Mouse (Mus musculus): ENCODE data around the gene Rnf144b. TPM values are rescaled to one million over a fixed set of nuclear protein-coding genes. Genes with fewer than 3 reads are reported as not detected.

Gene Rnf144b
- polyA plus RNA-seq, 1 experiment from 2014 or later: 2.5 TPM

- no peak for ATAC-seq (ENCODE audit: low read depth)
- no peak overlapping the region for H3K9ac ChIP-seq (ENCODE audit: low read depth, low read length)
- no peak overlapping the region for H3K27ac ChIP-seq (ENCODE audit: low read length)
- H3K36me3 ChIP-seq (ENCODE audit: control insufficient read depth, insufficient read depth): no peaks in the 10 kb centered on the region
- H3K9me3 ChIP-seq (replicated peaks; ENCODE audit: control insufficient read depth, low read length): no peaks in the 10 kb centered on the region
- 32% methylated on average over 5 of the region's 5 CpGs for WGBS (ENCODE audit: insufficient replicate concordance)
- H3K4me1 ChIP-seq (ENCODE audit: control insufficient read depth, low read depth, low read length): no peaks in the 10 kb centered on the region
- H3K4me2 ChIP-seq (ENCODE audit: low read depth, low read length): no peak overlapping the region
- H3K27me3 ChIP-seq (ENCODE audit: control insufficient read depth, insufficient read depth, low read depth, low read length): no peaks in the 10 kb centered on the region
- no peak overlapping the region for H3K4me3 ChIP-seq (ENCODE audit: low read depth, low read length)
Observed at GRCm38 (mm10) chr13:47277824-47278290, 155.4 kb downstream of the Rnf144b start.

GRCm38 (mm10) chr13:47282221-47282620, 159.8 kb downstream of the Rnf144b start:
- no peaks in the 10 kb centered on the region for H3K27me3 ChIP-seq (ENCODE audit: control insufficient read depth, insufficient read depth, low read depth, low read length)
- H3K4me1 ChIP-seq (ENCODE audit: control insufficient read depth, low read depth, low read length): no peaks in the 10 kb centered on the region
- 50% methylated on average over 3 of the region's 3 CpGs for WGBS (ENCODE audit: insufficient replicate concordance)
- no peaks in the 10 kb centered on the region for H3K9me3 ChIP-seq (replicated peaks; ENCODE audit: control insufficient read depth, low read length)
- no peak overlapping the region for H3K4me2 ChIP-seq (ENCODE audit: low read depth, low read length)
- no peak for ATAC-seq (ENCODE audit: low read depth)
- no peak overlapping the region for H3K9ac ChIP-seq (ENCODE audit: low read depth, low read length)
- no peak overlapping the region for H3K4me3 ChIP-seq (ENCODE audit: low read depth, low read length)
- H3K27ac ChIP-seq (ENCODE audit: low read length): no peak overlapping the region
- H3K36me3 ChIP-seq (ENCODE audit: control insufficient read depth, insufficient read depth): no peaks in the 10 kb centered on the region

- Histone ChIP-seq H3K4me3 (ENCODE audit: low read depth, low read length) (no peak overlapping the region), H3K4me2 (ENCODE audit: low read depth, low read length) (no peak overlapping the region), H3K27ac (ENCODE audit: low read length) (no peak overlapping the region), H3K9me3 (replicated peaks; ENCODE audit: control insufficient read depth, low read length) (no peaks in the 10 kb centered on the region), H3K36me3 (ENCODE audit: control insufficient read depth, insufficient read depth) (no peaks in the 10 kb centered on the region), H3K9ac (ENCODE audit: low read depth, low read length) (no peak overlapping the region), H3K27me3 (ENCODE audit: control insufficient read depth, insufficient read depth, low read depth, low read length) (no peaks in the 10 kb centered on the region), H3K4me1 (ENCODE audit: control insufficient read depth, low read depth, low read length) (no peaks in the 10 kb centered on the region)
- ATAC-seq (ENCODE audit: low read depth): no peak
- 46% methylated on average over 4 of the region's 4 CpGs for WGBS (ENCODE audit: insufficient replicate concordance)
Observed at GRCm38 (mm10) chr13:47288449-47288848, 166.0 kb downstream of the Rnf144b start.

GRCm38 (mm10) chr13:47296465-47296864, 174.0 kb downstream of the Rnf144b start:
- Histone ChIP-seq H3K36me3 (ENCODE audit: control insufficient read depth, insufficient read depth) (no peaks in the 10 kb centered on the region), H3K4me3 (ENCODE audit: low read depth, low read length) (no peak overlapping the region), H3K9me3 (replicated peaks; ENCODE audit: control insufficient read depth, low read length) (no peaks in the 10 kb centered on the region), H3K27me3 (ENCODE audit: control insufficient read depth, insufficient read depth, low read depth, low read length) (no peaks in the 10 kb centered on the region), H3K4me2 (ENCODE audit: low read depth, low read length) (no peak overlapping the region), H3K4me1 (ENCODE audit: control insufficient read depth, low read depth, low read length) (no peaks in the 10 kb centered on the region), H3K9ac (ENCODE audit: low read depth, low read length) (no peak overlapping the region), H3K27ac (ENCODE audit: low read length) (no peak overlapping the region)
- ATAC-seq (ENCODE audit: low read depth): no peak
- 66% methylated on average over 8 of the region's 8 CpGs for WGBS (ENCODE audit: insufficient replicate concordance)

Other genes with a start within 250 kb of the Rnf144b start
- gene Kif13a, start 192.8 kb upstream of the Rnf144b start, polyA plus RNA-seq (2015; fragmentation: Nextera tagmentation; extraction: Ambion mirVana): 1.5 and 1.7 TPM in 2 replicates
- gene Nhlrc1, start 107.8 kb upstream of the Rnf144b start, polyA plus RNA-seq (2015; fragmentation: Nextera tagmentation; extraction: Ambion mirVana): 0.46 and 0.55 TPM in 2 replicates
- gene Kdm1b, start 79.2 kb upstream of the Rnf144b start, polyA plus RNA-seq (2015; fragmentation: Nextera tagmentation; extraction: Ambion mirVana): 3.7 and 3.8 TPM in 2 replicates
- 11.5 and 13.1 TPM in 2 replicates for gene Tpmt, start 77.9 kb upstream of the Rnf144b start, polyA plus RNA-seq (2015; fragmentation: Nextera tagmentation; extraction: Ambion mirVana)
- 294 and 338 TPM in 2 replicates for gene Dek, start 16.5 kb upstream of the Rnf144b start, polyA plus RNA-seq (2015; fragmentation: Nextera tagmentation; extraction: Ambion mirVana)